Mouse (Mus musculus): ENCODE data around the gene Ikbip. TPM values are rescaled to one million over a fixed set of nuclear protein-coding genes. Genes with fewer than 3 reads are reported as not detected.

Gene Ikbip
- polyA plus RNA-seq, 1 experiment from 2014 or later = 20.7 TPM

DNA sequence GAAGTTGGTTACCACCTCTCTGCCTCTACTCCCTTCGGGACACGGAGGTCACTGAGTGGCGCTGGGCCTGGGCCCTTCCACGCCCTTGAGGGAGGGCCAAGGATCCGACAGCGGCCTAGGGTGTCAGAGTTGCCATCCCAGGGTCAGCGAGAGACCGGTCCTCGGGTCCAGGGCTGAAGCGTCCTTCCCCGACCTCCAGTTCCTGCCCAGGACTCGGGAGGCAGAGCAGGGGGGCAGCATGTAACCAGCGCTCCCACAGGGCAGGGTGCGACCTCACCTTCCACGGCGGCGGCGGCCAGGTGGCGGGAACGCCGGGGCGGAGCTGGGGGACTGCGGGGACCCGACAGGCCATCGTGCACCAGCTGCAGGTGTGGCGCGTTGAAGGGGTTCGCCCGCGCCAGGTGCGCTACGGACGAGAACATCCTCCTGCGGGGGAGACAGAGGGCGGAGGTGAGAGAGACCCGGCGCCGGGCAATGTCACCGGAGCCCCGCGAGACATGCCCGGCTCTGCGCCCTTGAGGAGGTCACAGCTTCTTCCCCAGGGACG, 40.6 kb downstream of the Ikbip start:
- Histone ChIP-seq H3K4me1 (replicated peaks) (peaks cover 21% of the 10 kb centered on the region), H3K9ac (peak overlapping the region; percentile 84), H3K36me3 (peaks cover 33% of the 10 kb centered on the region), H3K27ac (replicated peaks) (peak overlapping the region; percentile 91), H3K27me3 (no peaks in the 10 kb centered on the region), H3K4me2 (peak overlapping the region; percentile 84), H3K4me3 (peak overlapping the region; percentile 81), H3K9me3 (no peaks in the 10 kb centered on the region)
- under 1% methylated on average over 44 of the region's 44 CpGs for WGBS
- no peak; the same call in 1 of the 2 replicates for ATAC-seq (ENCODE audit: low FRiP score, low read depth)

- ATAC-seq (ENCODE audit: low FRiP score, low read depth) = peak; percentile 100
- peak within 1 kb of the TSS; percentile 84 for H3K4me2 ChIP-seq
- peaks cover 21% of the 10 kb centered on the region for H3K4me1 ChIP-seq (replicated peaks)
- peak within 1 kb of the TSS; percentile 81 for H3K4me3 ChIP-seq
- 13% methylated on average over 58 of the region's 59 CpGs for WGBS
- H3K9ac ChIP-seq = peak within 1 kb of the TSS; percentile 84
- H3K9me3 ChIP-seq = no peaks in the 10 kb centered on the region
- peak within 1 kb of the TSS; percentile 91 for H3K27ac ChIP-seq (replicated peaks)
- H3K36me3 ChIP-seq = peaks cover 26% of the 10 kb centered on the region
- no peaks in the 10 kb centered on the region for H3K27me3 ChIP-seq
Observed at GRCm38 (mm10) chr10:91123828-91124822, 41.4 kb downstream of the Ikbip start, which contains the start of gene Slc25a3. TSS of gene Slc25a3 (minus strand) at chr10:91124059.

DNA sequence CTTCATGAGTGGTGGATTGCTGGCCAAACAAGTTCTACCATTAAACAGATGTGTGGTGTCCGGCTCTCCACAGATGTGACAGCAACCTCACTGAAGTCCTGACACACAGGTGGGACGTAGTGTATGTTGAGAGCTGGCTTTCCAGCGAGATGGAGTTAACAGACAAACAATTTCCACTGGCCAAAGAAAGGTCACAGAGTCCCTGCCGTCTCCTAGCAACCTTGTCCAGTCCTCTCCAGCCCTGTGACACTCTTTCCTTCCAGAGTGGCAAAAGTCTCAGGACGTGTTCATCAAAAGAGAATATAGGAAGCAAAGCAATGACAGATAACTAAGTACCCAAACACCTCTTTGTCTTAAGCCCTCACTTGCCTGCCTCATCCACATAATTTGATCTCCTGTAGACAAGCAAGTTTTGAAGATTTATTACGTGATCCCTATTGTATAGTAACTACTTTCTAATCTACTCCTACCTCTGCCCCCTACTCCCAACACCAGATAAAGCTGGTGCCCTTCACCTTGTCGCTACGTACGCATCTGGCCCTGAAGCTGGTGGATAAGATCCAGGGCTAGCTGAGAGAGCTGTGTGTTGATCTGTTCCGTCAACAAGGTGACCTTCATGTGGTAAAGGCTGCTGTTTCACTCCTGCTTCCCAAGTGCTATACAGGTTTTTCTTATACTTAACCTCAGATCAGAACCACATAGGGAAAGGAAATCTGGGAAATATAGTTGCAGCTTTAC, 44.0 kb downstream of the Ikbip start:
- Histone ChIP-seq H3K27ac (replicated peaks) (no peak overlapping the region), H3K4me2 (no peak overlapping the region), H3K9me3 (no peaks in the 10 kb centered on the region), H3K9ac (no peak overlapping the region), H3K27me3 (no peaks in the 10 kb centered on the region), H3K36me3 (peaks cover 4% of the 10 kb centered on the region), H3K4me3 (no peak overlapping the region), H3K4me1 (replicated peaks) (peaks cover 15% of the 10 kb centered on the region)
- no peak for ATAC-seq (ENCODE audit: low FRiP score, low read depth)
- WGBS = 76% methylated on average over 10 of the region's 10 CpGs

DNA sequence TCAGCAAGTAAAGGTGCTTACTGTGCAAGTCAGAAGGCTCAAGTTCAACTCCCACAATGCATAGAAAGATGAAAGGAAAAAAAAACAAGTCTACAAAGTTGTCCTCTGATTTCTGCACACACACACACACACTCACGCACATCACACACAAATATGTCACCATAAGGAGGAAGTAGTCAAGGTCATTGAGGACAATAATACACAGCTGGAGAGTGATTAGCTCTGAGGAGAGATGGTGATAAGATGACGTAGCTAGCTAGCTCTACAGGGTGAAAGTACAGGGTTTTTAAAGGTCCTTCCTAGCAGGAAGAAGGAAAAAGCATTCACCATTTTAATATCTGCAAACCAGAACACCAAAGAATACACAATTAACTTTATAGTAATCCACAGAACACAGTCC, 44.7 kb downstream of the Ikbip start:
- Histone ChIP-seq H3K9me3 (no peaks in the 10 kb centered on the region), H3K4me2 (no peak overlapping the region), H3K36me3 (no peaks in the 10 kb centered on the region), H3K27ac (replicated peaks) (no peak overlapping the region), H3K27me3 (no peaks in the 10 kb centered on the region), H3K4me3 (no peak overlapping the region), H3K4me1 (replicated peaks) (peaks cover 9% of the 10 kb centered on the region), H3K9ac (no peak overlapping the region)
- WGBS = 81% methylated on average over 2 of the region's 2 CpGs
- no peak for ATAC-seq (ENCODE audit: low FRiP score, low read depth)

- no peak overlapping the region for H3K4me3 ChIP-seq
- 59% methylated on average over 1 of the region's 1 CpGs for WGBS
- no peak overlapping the region for H3K9ac ChIP-seq
- H3K27me3 ChIP-seq = no peaks in the 10 kb centered on the region
- H3K4me2 ChIP-seq = no peak overlapping the region
- no peaks in the 10 kb centered on the region for H3K36me3 ChIP-seq
- H3K27ac ChIP-seq (replicated peaks) = no peak overlapping the region
- 0 out of 2 replicates have a peak, but pooled peaks cover 3% of the 10 kb centered on the region for H3K4me1 ChIP-seq (replicated peaks)
- no peak for ATAC-seq (ENCODE audit: low FRiP score, low read depth)
- no peaks in the 10 kb centered on the region for H3K9me3 ChIP-seq
Observed at GRCm38 (mm10) chr10:91128551-91129160, 45.9 kb downstream of the Ikbip start.

GRCm38 (mm10) chr10:91130792-91131191, 48.1 kb downstream of the Ikbip start:
- 80% methylated on average over 3 of the region's 3 CpGs for WGBS
- H3K4me3 ChIP-seq = no peak overlapping the region
- no peak overlapping the region for H3K4me2 ChIP-seq
- H3K4me1 ChIP-seq (replicated peaks) = no peaks in the 10 kb centered on the region
- H3K27me3 ChIP-seq = no peaks in the 10 kb centered on the region
- no peak overlapping the region for H3K9ac ChIP-seq
- no peak for ATAC-seq (ENCODE audit: low FRiP score, low read depth)
- H3K9me3 ChIP-seq = no peaks in the 10 kb centered on the region
- no peak overlapping the region for H3K27ac ChIP-seq (replicated peaks)
- no peaks in the 10 kb centered on the region for H3K36me3 ChIP-seq

DNA sequence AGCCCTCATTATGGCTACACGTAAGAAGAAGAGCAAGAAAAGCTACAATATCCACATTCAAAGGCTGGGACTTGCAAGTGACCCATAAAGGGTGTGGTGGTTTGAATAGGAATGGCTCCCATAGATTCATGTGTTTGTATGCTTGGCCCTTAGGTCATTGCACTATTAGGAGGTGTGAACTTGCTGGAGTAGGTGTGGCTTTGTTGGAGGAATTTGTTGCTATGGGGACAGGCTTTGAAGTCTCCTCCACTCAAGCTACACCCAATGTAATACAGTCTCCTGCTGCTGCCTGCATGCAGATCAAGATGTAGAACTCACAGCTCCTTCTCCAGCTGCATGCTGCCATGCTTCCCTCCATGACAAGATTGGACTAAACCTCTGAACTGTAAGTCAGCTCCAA, 48.8 kb downstream of the Ikbip start:
- Histone ChIP-seq H3K4me2 (no peak overlapping the region), H3K9me3 (no peaks in the 10 kb centered on the region), H3K36me3 (no peaks in the 10 kb centered on the region), H3K27ac (replicated peaks) (no peak overlapping the region), H3K4me1 (replicated peaks) (no peaks in the 10 kb centered on the region), H3K27me3 (no peaks in the 10 kb centered on the region), H3K4me3 (no peak overlapping the region), H3K9ac (no peak overlapping the region)
- no peak for ATAC-seq (ENCODE audit: low FRiP score, low read depth)
- 72% methylated on average over 1 of the region's 1 CpGs for WGBS

DNA sequence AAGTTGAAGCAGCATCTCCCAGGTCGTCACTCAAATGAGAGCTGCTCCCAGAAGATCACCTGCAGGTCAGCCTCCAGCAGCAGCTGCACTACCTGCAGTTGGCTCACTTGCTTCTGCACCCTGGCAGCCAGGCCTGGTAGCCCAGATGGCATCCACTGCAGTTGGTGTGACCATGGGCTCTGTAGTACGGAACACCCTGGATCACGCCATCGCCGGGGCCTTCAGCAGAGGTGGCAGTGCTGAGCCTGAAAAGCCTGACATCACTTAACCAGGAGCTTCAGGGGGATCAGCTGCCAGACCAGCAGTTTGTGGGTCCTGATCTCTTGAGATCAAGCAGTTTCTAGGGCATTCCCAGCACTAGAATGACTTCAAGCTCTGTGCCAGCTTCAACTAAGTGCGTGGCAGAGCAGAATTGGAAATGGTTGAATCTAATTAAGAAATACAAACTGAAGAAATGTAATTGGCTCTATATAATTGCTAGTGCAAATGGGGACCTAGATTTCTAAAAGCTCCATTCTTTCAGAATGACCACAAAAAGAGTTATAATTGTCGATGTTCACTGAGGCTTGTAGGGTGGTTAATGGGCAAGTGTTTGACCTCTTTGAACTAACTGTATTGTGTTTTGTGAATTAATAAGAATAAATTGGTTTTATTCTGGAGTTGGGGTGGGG, 52.7 kb downstream of the Ikbip start:
- H3K4me3 ChIP-seq = no peak overlapping the region
- no peaks in the 10 kb centered on the region for H3K4me1 ChIP-seq (replicated peaks)
- no peaks in the 10 kb centered on the region for H3K36me3 ChIP-seq
- H3K27me3 ChIP-seq = no peaks in the 10 kb centered on the region
- no peak for ATAC-seq (ENCODE audit: low FRiP score, low read depth)
- WGBS = 73% methylated on average over 7 of the region's 7 CpGs
- H3K27ac ChIP-seq (replicated peaks) = no peak overlapping the region
- H3K9me3 ChIP-seq = no peaks in the 10 kb centered on the region
- no peak overlapping the region for H3K9ac ChIP-seq
- no peak overlapping the region for H3K4me2 ChIP-seq

DNA sequence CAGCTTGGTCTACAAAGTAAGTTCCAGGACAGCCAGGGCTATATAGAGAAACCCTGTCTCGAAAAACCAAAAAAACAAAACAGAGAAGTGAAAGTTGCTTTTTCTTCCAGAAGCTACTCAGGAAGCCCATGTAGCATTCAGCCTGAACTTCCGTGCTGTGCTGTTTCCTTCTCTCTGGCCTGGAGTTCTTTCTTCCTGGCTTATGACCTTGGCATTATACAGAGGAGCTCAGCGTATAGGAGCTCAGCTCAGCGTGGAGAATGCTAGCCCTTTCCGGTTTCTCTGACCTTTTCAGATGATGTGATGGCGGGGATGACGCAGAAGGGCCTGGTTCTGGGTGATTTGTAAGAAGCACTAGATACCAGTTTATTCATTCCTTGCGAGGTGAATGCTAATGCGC, 54.7 kb downstream of the Ikbip start:
- Histone ChIP-seq H3K36me3 (no peaks in the 10 kb centered on the region), H3K9ac (no peak overlapping the region), H3K27ac (replicated peaks) (no peak overlapping the region), H3K4me3 (no peak overlapping the region), H3K27me3 (no peaks in the 10 kb centered on the region), H3K4me1 (replicated peaks) (no peaks in the 10 kb centered on the region), H3K9me3 (no peaks in the 10 kb centered on the region), H3K4me2 (no peak overlapping the region)
- 61% methylated on average over 9 of the region's 9 CpGs for WGBS
- no peak for ATAC-seq (ENCODE audit: low FRiP score, low read depth)

DNA sequence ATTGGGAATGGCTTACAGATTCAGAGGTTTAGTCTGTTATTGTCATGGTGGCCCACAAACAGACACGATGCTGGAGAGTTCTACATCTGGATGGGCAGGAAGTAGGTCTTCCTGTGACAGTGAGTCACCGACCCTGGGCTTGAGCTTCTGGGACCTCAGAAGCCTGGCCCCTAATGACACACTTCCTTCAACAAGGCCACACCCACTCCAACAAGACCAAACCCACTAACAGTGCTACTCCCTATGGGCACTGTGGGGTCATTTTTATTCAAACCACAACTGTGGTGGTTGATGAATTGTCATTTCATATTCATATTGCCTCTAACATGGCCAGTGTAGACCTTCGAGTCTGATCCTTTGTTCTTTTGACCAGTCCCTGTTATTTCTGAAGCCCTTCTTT, 55.6 kb downstream of the Ikbip start:
- ATAC-seq (ENCODE audit: low FRiP score, low read depth) = 0 out of 2 replicates have a peak, but pooled peaks have one; percentile 49
- Histone ChIP-seq H3K9ac (no peak overlapping the region), H3K4me1 (replicated peaks) (no peaks in the 10 kb centered on the region), H3K9me3 (no peaks in the 10 kb centered on the region), H3K27me3 (no peaks in the 10 kb centered on the region), H3K4me3 (no peak overlapping the region), H3K36me3 (no peaks in the 10 kb centered on the region), H3K27ac (replicated peaks) (no peak overlapping the region), H3K4me2 (no peak overlapping the region)
- 90% methylated on average over 3 of the region's 3 CpGs for WGBS

GRCm38 (mm10) chr10:91139148-91139766, 56.5 kb downstream of the Ikbip start:
- H3K36me3 ChIP-seq = no peaks in the 10 kb centered on the region

More at GRCm38 (mm10) chr10:91139148-91139766, 56.5 kb downstream of the Ikbip start:
- H3K9me3 ChIP-seq = no peaks in the 10 kb centered on the region
- H3K27ac ChIP-seq (replicated peaks) = no peak overlapping the region
- H3K4me2 ChIP-seq = no peak overlapping the region
- H3K4me1 ChIP-seq (replicated peaks) = no peaks in the 10 kb centered on the region
- no peaks in the 10 kb centered on the region for H3K27me3 ChIP-seq
- no peak for ATAC-seq (ENCODE audit: low FRiP score, low read depth)
- 92% methylated on average over 14 of the region's 14 CpGs for WGBS
- no peak overlapping the region for H3K4me3 ChIP-seq
- no peak overlapping the region for H3K9ac ChIP-seq

Measured in hindbrain, embryonic 15.5 days (tissue).